In genomic region chr9:43116997-43117336, GRCm38 (mm10) we compare ENCODE assay signal across 9 mouse cellular contexts. TPM values are rescaled to one million over a fixed set of nuclear protein-coding genes. Genes with fewer than 3 reads are reported as not detected.
A peak's percentile ranks its signal among the peaks of the same experiment; 100 is the strongest.
DNase-seq lines count a peak whose midpoint lies in the region; ATAC-seq lines count a peak whose summit lies in the region.
"Had no signal": no experiment of that assay in that cellular context is flagged by ENCODE, and none has a peak within 500 bp of the region (broad histone marks: within the 10 kb centered on the region; RNA-seq: fewer than 3 reads in every experiment).

No protein-coding gene starts in this region.

- H3K9ac ChIP-seq in kidney, embryonic 15.5 days = no peak overlapping the region
- no peak overlapping the region for H3K9ac ChIP-seq in embryonic facial prominence, embryonic 13.5 days
- no peak overlapping the region; the same call in 1 of the 2 replicates for H3K9ac ChIP-seq in forebrain, embryonic 14.5 days (ENCODE audit: low read length)
- H3K9ac ChIP-seq in midbrain, embryonic 13.5 days (replicated peaks) = no peak overlapping the region

- WGBS in kidney, embryonic 15.5 days = 83% methylated on average over 6 of the region's 6 CpGs
- 83% methylated on average over 6 of the region's 6 CpGs for WGBS in embryonic facial prominence, embryonic 13.5 days
- WGBS in forebrain, embryonic 14.5 days = 86% methylated on average over 6 of the region's 6 CpGs
- 88% methylated on average over 6 of the region's 6 CpGs for WGBS in midbrain, embryonic 13.5 days

- H3K4me1 ChIP-seq in kidney, embryonic 15.5 days = peaks cover 19% of the 10 kb centered on the region
- peaks cover 6% of the 10 kb centered on the region; the same call in 1 of the 2 replicates for H3K4me1 ChIP-seq in embryonic facial prominence, embryonic 13.5 days
- H3K4me1 ChIP-seq in forebrain, embryonic 14.5 days (ENCODE audit: control insufficient read depth, insufficient read depth, low read length) = peaks cover 9% of the 10 kb centered on the region
- H3K4me1 ChIP-seq in midbrain, embryonic 13.5 days (replicated peaks) = peaks cover 11% of the 10 kb centered on the region

- DNase-seq in kidney, postnatal 10 days = no peak
- DNase-seq in forebrain, embryonic 14.5 days (ENCODE audit: low spot score) = no peak
- no peak for DNase-seq in left cerebral cortex, adult 8-10 months (ENCODE audit: low spot score in 2 of 2)
- no peak for DNase-seq in frontal cortex, postnatal 25 days (ENCODE audit: low spot score in 2 of 2)
- DNase-seq: cerebellum, adult 11-12 months; lung, adult 2 months had no signal

- H3K36me3 ChIP-seq in kidney, embryonic 15.5 days = no peaks in the 10 kb centered on the region
- H3K36me3 ChIP-seq in embryonic facial prominence, embryonic 13.5 days = peaks cover 1% of the 10 kb centered on the region; the same call in 1 of the 2 replicates
- H3K36me3 ChIP-seq in forebrain, embryonic 14.5 days (ENCODE audit: control insufficient read depth, insufficient read depth, low read length) = no peaks in the 10 kb centered on the region
- peaks cover 4% of the 10 kb centered on the region; the same call in 1 of the 2 replicates for H3K36me3 ChIP-seq in midbrain, embryonic 13.5 days

- ATAC-seq in kidney, embryonic 15.5 days (replicated peaks; ENCODE audit: low FRiP score) = no peak
- no peak for ATAC-seq in embryonic facial prominence, embryonic 13.5 days (ENCODE audit: insufficient number of reproducible peaks, insufficient read depth, low FRiP score, low TSS enrichment, low read depth)
- ATAC-seq in forebrain, embryonic 14.5 days = no peak
- ATAC-seq in midbrain, embryonic 13.5 days = no peak

- no peaks in the 10 kb centered on the region for H3K27me3 ChIP-seq in kidney, embryonic 15.5 days
- H3K27me3 ChIP-seq in embryonic facial prominence, embryonic 13.5 days = no peaks in the 10 kb centered on the region
- H3K27me3 ChIP-seq in forebrain, embryonic 14.5 days (replicated peaks; ENCODE audit: control insufficient read depth, insufficient read depth, low read length) = no peaks in the 10 kb centered on the region
- H3K27me3 ChIP-seq in midbrain, embryonic 13.5 days = no peaks in the 10 kb centered on the region

- peak overlapping the region; percentile 87; the same call in 1 of the 2 replicates for H3K4me3 ChIP-seq in kidney, embryonic 15.5 days (replicated peaks)
- no peak overlapping the region for H3K4me3 ChIP-seq in embryonic facial prominence, embryonic 13.5 days
- peak overlapping the region; percentile 84; the same call in 1 of the 2 replicates for H3K4me3 ChIP-seq in forebrain, embryonic 14.5 days (ENCODE audit: low read depth, low read length)
- H3K4me3 ChIP-seq in midbrain, embryonic 13.5 days (replicated peaks) = peak overlapping the region; percentile 78; the same call in 1 of the 2 replicates

- H3K9me3 ChIP-seq in kidney, embryonic 15.5 days (replicated peaks) = no peaks in the 10 kb centered on the region
- no peaks in the 10 kb centered on the region for H3K9me3 ChIP-seq in embryonic facial prominence, embryonic 13.5 days
- H3K9me3 ChIP-seq in forebrain, embryonic 14.5 days (replicated peaks; ENCODE audit: control insufficient read depth, low read length) = no peaks in the 10 kb centered on the region
- no peaks in the 10 kb centered on the region for H3K9me3 ChIP-seq in midbrain, embryonic 13.5 days

- no peak overlapping the region for H3K27ac ChIP-seq in kidney, embryonic 15.5 days
- no peak overlapping the region for H3K27ac ChIP-seq in embryonic facial prominence, embryonic 13.5 days
- no peak overlapping the region for H3K27ac ChIP-seq in forebrain, embryonic 14.5 days (ENCODE audit: low read depth, low read length)
- H3K27ac ChIP-seq in midbrain, embryonic 13.5 days = no peak overlapping the region

- H3K4me2 ChIP-seq in kidney, embryonic 15.5 days = peak overlapping the region; percentile 81
- peak overlapping the region; percentile 88; the same call in 1 of the 2 replicates for H3K4me2 ChIP-seq in embryonic facial prominence, embryonic 13.5 days
- peak overlapping the region; percentile 81; the same call in 1 of the 2 replicates for H3K4me2 ChIP-seq in forebrain, embryonic 14.5 days (ENCODE audit: low read length)
- H3K4me2 ChIP-seq in midbrain, embryonic 13.5 days (replicated peaks) = peak overlapping the region; percentile 79

RNA-seq across cellular contexts. Expression of gene Tmem136, which starts 0.6 kb away (rescaled TPM):
- polyA plus RNA-seq in kidney, embryonic 15.5 days (2015; fragmentation: Nextera tagmentation; extraction: Ambion mirVana) = 7.5 and 8.6 TPM in 2 replicates
- polyA plus RNA-seq in embryonic facial prominence, embryonic 13.5 days (2015; fragmentation: Nextera tagmentation; extraction: Ambion mirVana) = 7.8 and 9.1 TPM in 2 replicates
- polyA plus RNA-seq in forebrain, embryonic 14.5 days (2014; fragmentation: Nextera tagmentation; extraction: Ambion mirVana) = 8.2 and 9.2 TPM in 2 replicates
- polyA plus RNA-seq in midbrain, embryonic 13.5 days (2015; fragmentation: Nextera tagmentation; extraction: Ambion mirVana) = 10.5 and 11.1 TPM in 2 replicates
- 10 to 100 TPM; 14.8 to 18.3 (median 15.7) TPM for total RNA-seq in left cerebral cortex, adult 8-10 months (2022)

RNA-seq across cellular contexts. Expression of gene Arhgef12, which starts 9.9 kb away (rescaled TPM):
- polyA plus RNA-seq in kidney, embryonic 15.5 days (2015; fragmentation: Nextera tagmentation; extraction: Ambion mirVana) = 14.6 and 15.5 TPM in 2 replicates
- 16.1 and 16.9 TPM in 2 replicates for polyA plus RNA-seq in embryonic facial prominence, embryonic 13.5 days (2015; fragmentation: Nextera tagmentation; extraction: Ambion mirVana)
- polyA plus RNA-seq in forebrain, embryonic 14.5 days (2014; fragmentation: Nextera tagmentation; extraction: Ambion mirVana) = 14.2 and 24.7 TPM in 2 replicates
- 20.9 and 21.2 TPM in 2 replicates for polyA plus RNA-seq in midbrain, embryonic 13.5 days (2015; fragmentation: Nextera tagmentation; extraction: Ambion mirVana)
- 100 to 1,000 TPM; 152 to 184 (median 161) TPM for total RNA-seq in left cerebral cortex, adult 8-10 months (2022)
